Mouse (Mus musculus) limb, embryonic 10.5 days (tissue): ENCODE data around the gene Gng12. TPM values are rescaled to one million over a fixed set of nuclear protein-coding genes. Genes with fewer than 3 reads are reported as not detected.
"Not testable (repeated sequence)": the region's sequence is repeated elsewhere in the genome, so short reads cannot be mapped to it uniquely, and the experiment has no call there.

Source experiments
- DNase-seq: peaks from one replicate; pipeline ENCODE4 v3.0.0-alpha.2; 2017; ENCODE audit warnings: low spot score
- H3K27ac ChIP-seq: fragments of 300-500 bp; sonication (generic); 2 replicates; pipeline ENCODE4 v1.5.1; 2016; ENCODE audit warnings: mild to moderate bottlenecking
- H3K27me3 ChIP-seq: fragments of 300-500 bp; sonication (generic); 2 replicates; pipeline ENCODE4 v1.6.1; 2016; ENCODE audit warnings: low read depth, mild to moderate bottlenecking; ENCODE audit not compliant: poor library complexity, severe bottlenecking
- H3K36me3 ChIP-seq: fragments of 300-500 bp; sonication (generic); 2 replicates; pipeline ENCODE4 v1.6.1; 2016; ENCODE audit warnings: mild to moderate bottlenecking, moderate library complexity
- H3K4me1 ChIP-seq: fragments of 300-500 bp; sonication (generic); 2 replicates; pipeline ENCODE4 v1.6.1; 2016
- H3K4me3 ChIP-seq: fragments of 300-500 bp; sonication (generic); 2 replicates; pipeline ENCODE4 v1.5.1; 2016; ENCODE audit warnings: mild to moderate bottlenecking, moderate library complexity
- H3K9me3 ChIP-seq: fragments of 300-500 bp; sonication (generic); replicated peaks from 2 replicates; pipeline ENCODE4 v1.6.1; 2016; ENCODE audit warnings: mild to moderate bottlenecking
- WGBS: fragments of 180-500 bp; shearing (Covaris S2); methylation state at CpG from one replicate; pipeline ENCODE4 v1.1.7; 2016; 5-methylcytosine and 5-hydroxymethylcytosine counted together
- polyA plus RNA-seq: library from polyadenylated mRNA; unstranded; fragments of >200 nt; fragmentation: Nextera tagmentation; extraction: Ambion mirVana; gene quantifications from 2 replicates; pipeline ENCODE4 v1.2.1, GENCODE M21; 2016

The Gng12 gene
- polyA plus RNA-seq, 1 experiment from 2014 or later: 61.2 TPM

GRCm38 (mm10) chr6:67014679-67015075 lies 118.5 kb downstream of the Gng12 start:
- H3K9me3 ChIP-seq: no peaks in the 10 kb centered on the region
- no peak overlapping the region for H3K4me3 ChIP-seq
- 0 out of 2 replicates have a peak, but pooled peaks cover 2% of the 10 kb centered on the region for H3K36me3 ChIP-seq
- no peak for DNase-seq
- no peak overlapping the region for H3K27ac ChIP-seq
- WGBS: 87% methylated on average over 1 of the region's 1 CpGs
- no peaks in the 10 kb centered on the region for H3K27me3 ChIP-seq
- peaks cover 13% of the 10 kb centered on the region for H3K4me1 ChIP-seq

- 0 out of 2 replicates have a peak, but pooled peaks cover 2% of the 10 kb centered on the region for H3K36me3 ChIP-seq
- DNase-seq: no peak
- no peak overlapping the region for H3K4me3 ChIP-seq
- peaks cover 13% of the 10 kb centered on the region for H3K4me1 ChIP-seq
- 79% methylated on average over 8 of the region's 8 CpGs for WGBS
- no peak overlapping the region for H3K27ac ChIP-seq
- H3K9me3 ChIP-seq: no peaks in the 10 kb centered on the region
- no peaks in the 10 kb centered on the region for H3K27me3 ChIP-seq
These were observed 119.7 kb downstream of the Gng12 start for GRCm38 (mm10) chr6:67015739-67016519.

DNA sequence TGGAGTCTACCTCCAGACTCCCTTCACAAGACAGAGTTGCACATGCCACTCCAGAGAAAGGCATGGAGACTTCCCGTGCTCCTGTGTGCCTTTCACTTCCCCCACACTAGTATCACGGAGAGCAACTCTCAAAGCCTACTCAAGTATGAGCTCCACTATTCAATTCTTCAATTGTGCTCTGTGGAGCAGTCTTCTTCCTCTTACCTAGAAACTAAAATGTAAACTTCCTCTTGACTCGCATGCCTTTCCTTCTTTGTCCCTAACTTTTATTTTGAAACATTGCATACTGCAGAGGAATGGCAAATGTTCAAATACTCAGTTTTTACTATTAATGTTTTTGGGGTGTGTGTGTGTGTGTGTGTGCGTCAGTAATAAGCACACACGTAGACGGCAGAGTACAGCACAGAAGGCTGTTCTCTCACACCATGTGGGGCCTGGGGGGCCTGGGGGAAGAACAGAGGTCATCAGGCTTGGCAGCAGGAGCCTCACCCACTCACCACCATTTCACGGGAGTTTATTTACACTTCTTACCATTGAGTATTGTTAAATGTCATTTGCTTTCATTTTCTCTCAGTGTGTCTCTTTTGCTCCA lies 120.4 kb downstream of the Gng12 start:
- no peak for DNase-seq
- 0 out of 2 replicates have a peak, but pooled peaks cover 2% of the 10 kb centered on the region for H3K36me3 ChIP-seq
- 77% methylated on average over 7 of the region's 7 CpGs for WGBS
- peaks cover 13% of the 10 kb centered on the region for H3K4me1 ChIP-seq
- no peak overlapping the region for H3K27ac ChIP-seq
- H3K4me3 ChIP-seq: no peak overlapping the region
- H3K27me3 ChIP-seq: no peaks in the 10 kb centered on the region
- H3K9me3 ChIP-seq: no peaks in the 10 kb centered on the region

DNA sequence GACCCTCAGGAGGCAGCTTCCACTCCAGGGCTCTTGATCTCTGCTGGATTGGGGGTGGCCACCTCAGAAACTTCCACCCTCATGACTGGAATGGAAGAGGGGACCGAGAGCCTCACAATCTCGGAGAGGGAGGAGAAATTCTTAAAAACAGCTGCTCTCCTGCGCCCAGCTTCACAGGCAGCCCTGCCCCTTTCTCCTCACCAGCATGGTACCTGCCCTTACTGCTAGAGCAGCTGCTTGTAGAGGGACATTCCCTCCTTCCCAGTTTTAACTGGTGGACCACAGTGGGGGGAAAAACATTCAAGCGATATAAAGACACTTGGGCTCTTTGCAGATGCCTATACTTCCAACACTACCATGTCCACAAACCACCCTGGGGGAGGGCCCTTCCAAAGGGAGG lies 122.2 kb downstream of the Gng12 start:
- Histone ChIP-seq H3K27ac (no peak overlapping the region), H3K4me1 (peaks cover 13% of the 10 kb centered on the region), H3K4me3 (no peak overlapping the region), H3K27me3 (no peaks in the 10 kb centered on the region), H3K9me3 (no peaks in the 10 kb centered on the region), H3K36me3 (0 out of 2 replicates have a peak, but pooled peaks cover 2% of the 10 kb centered on the region)
- 71% methylated on average over 4 of the region's 4 CpGs for WGBS
- DNase-seq: no peak

- H3K4me3 ChIP-seq, H3K27me3 ChIP-seq, H3K4me1 ChIP-seq, H3K36me3 ChIP-seq, H3K27ac ChIP-seq, DNase-seq, H3K9me3 ChIP-seq: not testable (repeated sequence)
- WGBS: 92% methylated on average over 7 of the region's 7 CpGs
These were observed 122.8 kb downstream of the Gng12 start for GRCm38 (mm10) chr6:67019001-67019400.

GRCm38 (mm10) chr6:67021308-67021707 lies 125.1 kb downstream of the Gng12 start:
- Histone ChIP-seq H3K27me3 (no peaks in the 10 kb centered on the region), H3K36me3 (0 out of 2 replicates have a peak, but pooled peaks cover 2% of the 10 kb centered on the region), H3K4me1 (peaks cover 1% of the 10 kb centered on the region; the same call in 1 of the 2 replicates), H3K4me3 (no peak overlapping the region), H3K27ac (no peak overlapping the region), H3K9me3 (no peaks in the 10 kb centered on the region)
- WGBS: 90% methylated on average over 5 of the region's 5 CpGs
- no peak for DNase-seq

GRCm38 (mm10) chr6:67023729-67024128 lies 127.5 kb downstream of the Gng12 start:
- Histone ChIP-seq H3K36me3 (no peaks in the 10 kb centered on the region), H3K27ac (no peak overlapping the region), H3K4me1 (peaks cover 6% of the 10 kb centered on the region), H3K27me3 (no peaks in the 10 kb centered on the region), H3K4me3 (no peak overlapping the region), H3K9me3 (no peaks in the 10 kb centered on the region)
- no peak for DNase-seq
- WGBS: 86% methylated on average over 4 of the region's 4 CpGs

GRCm38 (mm10) chr6:67026661-67027060 lies 130.5 kb downstream of the Gng12 start:
- Histone ChIP-seq H3K4me3 (no peak overlapping the region), H3K27me3 (no peaks in the 10 kb centered on the region), H3K4me1 (peaks cover 17% of the 10 kb centered on the region), H3K27ac (no peak overlapping the region), H3K36me3 (no peaks in the 10 kb centered on the region), H3K9me3 (no peaks in the 10 kb centered on the region)
- 73% methylated on average over 3 of the region's 3 CpGs for WGBS
- no peak for DNase-seq

- Histone ChIP-seq H3K4me3 (no peak overlapping the region), H3K27ac (no peak overlapping the region), H3K36me3 (no peaks in the 10 kb centered on the region), H3K4me1 (peaks cover 17% of the 10 kb centered on the region), H3K27me3 (no peaks in the 10 kb centered on the region), H3K9me3 (no peaks in the 10 kb centered on the region)
- 80% methylated on average over 9 of the region's 9 CpGs for WGBS
- DNase-seq: no peak
These were observed 131.4 kb downstream of the Gng12 start for GRCm38 (mm10) chr6:67027438-67028142.

DNA sequence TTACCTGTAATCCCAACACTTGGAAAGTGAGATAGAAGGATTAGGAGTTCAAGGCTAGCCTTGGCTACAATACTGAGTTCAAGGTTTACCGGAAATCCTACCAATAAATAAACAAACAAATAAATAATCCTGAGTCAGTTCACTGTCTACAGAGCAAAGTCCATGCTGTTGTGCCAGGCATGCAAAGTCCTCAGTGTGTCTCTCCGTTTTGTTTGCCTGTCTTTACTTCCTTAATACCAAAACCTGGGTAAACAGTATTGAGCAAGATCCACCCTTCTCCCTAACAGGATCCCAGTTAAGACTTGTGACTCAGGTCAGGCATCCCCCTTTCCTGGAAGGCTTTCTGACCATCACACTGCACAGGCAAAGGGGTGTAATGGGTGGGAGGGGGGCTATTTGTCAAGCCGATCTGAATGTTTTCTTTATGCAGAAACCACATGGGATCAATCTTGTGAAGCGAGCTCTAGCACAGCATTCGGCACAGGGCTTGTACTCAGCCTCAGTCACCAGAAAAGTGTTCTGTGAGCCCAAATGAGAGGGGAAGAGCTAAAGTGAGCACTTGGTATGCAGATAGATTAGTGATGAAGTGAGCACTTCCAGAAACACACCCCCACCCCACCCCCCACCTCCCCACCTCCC lies 133.2 kb downstream of the Gng12 start:
- Histone ChIP-seq H3K9me3 (no peaks in the 10 kb centered on the region), H3K4me3 (no peak overlapping the region), H3K27ac (no peak overlapping the region), H3K27me3 (no peaks in the 10 kb centered on the region), H3K4me1 (peaks cover 24% of the 10 kb centered on the region), H3K36me3 (no peaks in the 10 kb centered on the region)
- no peak for DNase-seq
- WGBS: 42% methylated on average over 5 of the region's 5 CpGs

GRCm38 (mm10) chr6:67029987-67030386 lies 133.8 kb downstream of the Gng12 start:
- Histone ChIP-seq H3K27ac (no peak overlapping the region), H3K4me3 (no peak overlapping the region), H3K9me3 (no peaks in the 10 kb centered on the region), H3K36me3 (no peaks in the 10 kb centered on the region), H3K27me3 (no peaks in the 10 kb centered on the region), H3K4me1 (peaks cover 28% of the 10 kb centered on the region)
- no peak for DNase-seq
- 57% methylated on average over 3 of the region's 3 CpGs for WGBS

GRCm38 (mm10) chr6:67030416-67030815 lies 134.2 kb downstream of the Gng12 start:
- Histone ChIP-seq H3K4me1 (peaks cover 30% of the 10 kb centered on the region), H3K27me3 (no peaks in the 10 kb centered on the region), H3K36me3 (no peaks in the 10 kb centered on the region), H3K27ac (no peak overlapping the region), H3K9me3 (no peaks in the 10 kb centered on the region), H3K4me3 (no peak overlapping the region)
- no peak for DNase-seq
- WGBS: 23% methylated on average over 2 of the region's 2 CpGs
